Mouse (Mus musculus) testis, postnatal 14 days (tissue): ENCODE data around the gene E130114P18Rik.

Experiments
- DNase-seq: peaks from one replicate; pipeline ENCODE4 v3.0.0; 2021; ENCODE audit warnings: low spot score

E130114P18Rik gene

DNA sequence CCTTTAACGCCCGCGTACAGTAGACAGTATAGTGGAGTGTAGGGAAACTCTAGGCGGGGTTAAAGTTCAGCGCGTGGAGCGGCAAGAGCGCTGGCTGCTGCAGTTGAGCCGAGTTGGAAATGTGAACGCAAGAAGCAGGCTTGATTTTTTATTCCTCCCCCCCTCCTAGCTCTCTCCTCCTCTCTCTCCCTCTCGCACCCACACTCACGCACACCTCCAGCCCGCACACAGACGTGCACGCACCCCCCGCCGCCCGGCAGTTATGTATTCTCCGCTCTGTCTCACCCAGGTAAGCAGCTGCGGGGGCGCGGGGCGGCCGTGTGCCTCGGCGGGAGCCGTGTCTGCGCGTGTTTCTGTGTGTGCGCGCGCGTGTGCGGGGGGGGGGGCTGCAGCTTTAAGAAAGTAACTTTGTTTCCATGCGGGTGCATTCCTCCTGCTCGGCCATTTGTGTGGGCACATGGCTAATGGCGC is at the start of gene E130114P18Rik:
Gene E130114P18Rik (minus strand): TSS at position 373 of the 471 bp plus-strand sequence.
- peak; percentile 69 for DNase-seq

GRCm38 (mm10) chr4:97827115-97827514 is 49.2 kb upstream of the E130114P18Rik start:
- no peak for DNase-seq

- DNase-seq, result no peak
These were observed 48.0 kb upstream of the E130114P18Rik start for GRCm38 (mm10) chr4:97825841-97826240.

DNA sequence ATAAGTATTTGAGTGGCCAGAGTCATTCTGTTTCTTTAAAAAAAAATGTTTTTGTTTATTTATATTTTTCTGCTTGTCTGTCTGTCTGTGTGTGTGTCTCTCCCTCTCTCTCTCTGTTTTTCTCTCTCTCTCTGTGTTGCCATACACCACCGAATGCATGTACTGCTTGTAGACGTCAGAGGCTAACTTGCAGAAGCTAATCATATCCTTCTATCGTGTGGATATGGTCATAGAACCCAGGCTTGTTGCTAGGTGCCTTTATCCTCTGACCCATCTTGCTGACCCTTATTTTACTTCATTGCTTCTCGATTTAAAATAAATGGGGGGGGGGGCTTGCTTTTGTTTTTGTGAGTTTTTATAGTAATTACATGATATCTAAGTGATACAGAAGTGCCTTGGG is 47.6 kb upstream of the E130114P18Rik start:
- no peak for DNase-seq

DNA sequence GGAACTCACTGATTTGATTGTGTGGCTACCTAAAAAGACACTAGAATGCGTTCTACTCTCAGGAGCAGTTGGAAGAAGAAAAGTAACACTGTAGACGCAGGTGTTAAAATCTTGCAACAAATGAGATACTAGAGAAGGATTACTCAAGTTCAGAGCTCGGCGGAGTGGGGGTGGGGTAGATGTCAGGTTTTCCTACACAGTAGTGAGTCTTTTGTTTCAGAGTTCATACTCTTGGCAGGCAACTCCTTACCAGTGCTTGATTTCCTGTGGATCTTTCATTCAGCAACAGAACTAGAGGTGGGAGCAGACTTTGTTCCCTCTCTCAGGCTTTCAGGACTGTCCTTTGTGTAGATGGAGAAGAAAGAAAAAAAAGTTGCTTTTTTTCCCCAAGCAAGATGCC is 46.6 kb upstream of the E130114P18Rik start:
- peak; percentile 82 for DNase-seq

DNA sequence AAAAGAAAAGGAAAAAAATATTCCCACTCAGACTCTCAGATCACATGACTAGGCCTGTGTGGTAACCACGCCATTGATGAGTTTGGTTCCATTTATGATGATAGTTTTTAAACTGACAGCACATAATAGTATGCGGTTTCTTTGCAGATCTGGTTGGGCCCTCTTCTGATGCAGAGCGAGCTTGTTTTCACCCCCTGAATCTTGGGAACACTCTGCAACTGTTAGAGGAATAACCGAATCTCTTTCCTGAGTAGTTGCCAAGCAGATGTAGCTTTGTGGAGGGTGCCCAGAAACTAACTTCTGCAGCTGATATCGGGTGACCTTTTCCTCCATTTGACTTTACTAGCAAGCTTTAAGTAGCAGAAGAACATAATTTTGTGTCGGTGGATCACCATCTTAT is 45.6 kb upstream of the E130114P18Rik start:
- DNase-seq, result no peak

- DNase-seq, result no peak
These were observed 43.8 kb upstream of the E130114P18Rik start for GRCm38 (mm10) chr4:97821556-97822251.

GRCm38 (mm10) chr4:97820474-97821259 is 42.8 kb upstream of the E130114P18Rik start:
- no peak for DNase-seq

- DNase-seq, result no peak
These were observed 41.2 kb upstream of the E130114P18Rik start for GRCm38 (mm10) chr4:97819101-97819500.

DNA sequence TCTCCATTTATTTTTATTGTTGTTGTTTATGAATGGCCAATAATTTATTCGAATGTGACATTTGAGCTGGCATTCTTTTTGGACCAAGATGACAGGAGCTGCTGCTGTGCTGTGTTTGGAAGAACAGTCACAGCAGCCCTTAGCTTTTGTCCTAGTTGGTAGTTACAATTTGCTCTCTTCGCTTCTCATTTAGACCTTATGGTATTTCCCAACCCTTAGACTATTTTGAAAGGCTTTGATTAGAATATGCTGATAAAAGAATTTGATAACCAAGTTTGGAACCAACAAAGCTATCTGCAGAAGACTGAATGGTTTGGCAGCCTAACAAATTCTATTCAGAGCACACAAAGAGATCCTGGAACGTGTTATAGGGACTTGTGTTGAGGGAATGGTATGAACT is 40.6 kb upstream of the E130114P18Rik start:
- DNase-seq, result no peak

DNA sequence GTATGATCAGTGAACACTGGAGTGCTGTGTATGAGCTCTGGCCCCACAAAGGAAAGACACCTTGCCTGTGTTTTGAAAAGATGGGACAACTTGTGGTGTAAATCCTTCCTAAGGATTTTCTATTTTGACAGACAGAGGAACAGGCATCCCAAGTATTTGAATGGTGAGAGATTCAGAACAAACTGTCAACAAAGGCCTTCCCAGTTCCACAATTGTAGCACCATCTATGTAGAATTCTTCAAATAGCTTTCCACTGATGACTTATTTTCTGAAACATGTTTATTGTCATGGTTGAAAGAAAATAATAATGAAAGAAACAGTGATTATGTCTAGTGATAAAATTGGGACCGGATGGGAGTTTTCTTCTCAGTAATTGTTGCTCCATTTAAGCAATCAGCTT is 39.9 kb upstream of the E130114P18Rik start:
- DNase-seq, result no peak

- no peak for DNase-seq
These were observed 38.9 kb upstream of the E130114P18Rik start for GRCm38 (mm10) chr4:97816753-97817152.

GRCm38 (mm10) chr4:97816001-97816400 is 38.1 kb upstream of the E130114P18Rik start:
- no peak for DNase-seq

DNA sequence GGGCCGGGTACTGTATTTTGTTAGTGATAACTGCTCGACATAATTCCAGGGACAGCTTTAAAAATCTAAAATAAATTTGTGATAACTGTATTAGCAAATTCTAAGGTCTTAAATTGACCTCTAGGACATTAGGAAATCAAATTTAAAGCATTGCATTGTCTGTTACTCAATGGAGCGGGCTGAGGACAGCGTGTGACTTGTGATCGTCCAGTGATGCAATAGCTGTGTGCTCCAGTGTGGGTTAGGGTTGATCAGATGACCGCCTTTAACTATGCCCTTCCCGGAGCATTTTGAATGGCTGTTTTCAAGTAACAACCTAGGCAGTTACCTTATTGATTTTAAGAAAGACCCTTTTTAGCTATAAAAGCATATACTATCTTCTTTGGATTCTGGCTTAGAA is 36.6 kb upstream of the E130114P18Rik start:
- no peak for DNase-seq

GRCm38 (mm10) chr4:97813996-97814395 is 36.1 kb upstream of the E130114P18Rik start:
- DNase-seq, result no peak

DNA sequence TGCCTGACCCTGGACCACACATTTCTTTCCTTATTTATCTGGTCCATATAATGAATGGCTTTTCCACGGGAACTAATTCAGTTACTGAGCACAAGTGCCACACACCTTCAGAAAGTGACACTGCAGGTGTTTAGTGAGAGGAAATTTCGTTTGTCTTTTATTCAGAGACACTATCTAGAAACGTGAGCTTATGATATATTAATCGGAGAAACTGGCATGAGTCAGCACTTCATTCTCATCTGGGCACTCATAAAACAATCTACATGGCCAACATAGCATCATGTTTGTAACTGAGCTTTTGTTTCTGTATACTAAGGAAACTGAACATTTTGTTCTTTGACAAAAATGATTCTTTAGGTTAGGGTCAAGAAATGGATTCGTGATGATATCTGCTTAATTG is 35.2 kb upstream of the E130114P18Rik start:
- DNase-seq, result no peak

DNA sequence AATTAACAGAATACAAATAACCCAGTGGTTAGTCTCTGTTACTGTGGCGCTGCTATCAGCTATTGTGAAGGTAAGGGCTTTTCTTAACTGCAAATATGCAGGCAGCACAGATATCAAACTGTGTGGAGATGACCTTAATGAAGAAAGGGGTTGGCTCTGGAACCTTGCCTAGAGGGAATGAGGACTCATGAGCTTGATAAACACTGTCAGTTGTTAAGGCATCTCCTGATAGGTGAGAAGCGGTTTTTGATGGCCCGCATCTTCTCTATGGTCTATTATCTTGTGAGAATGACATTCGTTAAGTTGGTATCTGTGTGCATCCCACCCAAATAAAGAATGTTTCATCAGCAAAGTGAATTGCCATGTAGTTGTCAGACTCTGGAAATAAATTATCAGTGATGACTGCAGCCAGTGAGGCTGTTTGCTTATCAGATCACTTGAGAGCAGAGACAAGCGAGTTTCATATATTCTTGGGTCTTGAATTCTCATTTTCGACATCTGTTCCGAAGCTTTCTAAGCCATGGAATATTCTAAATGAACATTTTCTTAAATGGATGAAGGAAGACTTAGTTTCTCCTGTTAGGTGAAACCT is 32.6 kb upstream of the E130114P18Rik start:
- no peak for DNase-seq

GRCm38 (mm10) chr4:97809582-97810295 is 31.9 kb upstream of the E130114P18Rik start:
- no peak for DNase-seq

DNA sequence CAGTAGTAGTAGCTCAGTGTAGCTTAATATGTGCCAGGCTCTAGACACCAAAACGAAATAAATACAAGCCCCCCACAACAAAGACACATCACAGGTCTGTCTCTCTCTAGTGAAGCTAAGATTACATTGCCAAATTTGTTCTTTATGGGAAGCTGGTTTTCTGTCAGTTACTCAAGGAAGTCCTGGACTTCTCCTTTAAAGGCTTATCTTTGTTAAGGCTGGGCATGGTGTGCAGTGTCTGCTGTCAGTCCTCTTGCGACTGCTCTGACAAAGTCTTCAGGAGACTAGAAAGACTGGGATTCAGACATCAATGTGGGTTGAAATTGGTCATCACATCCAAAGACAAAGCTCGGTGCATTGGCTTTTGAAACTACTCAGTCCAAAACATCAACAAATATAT is 31.0 kb upstream of the E130114P18Rik start:
- DNase-seq, result no peak

GRCm38 (mm10) chr4:97806924-97807323 is 29.0 kb upstream of the E130114P18Rik start:
- DNase-seq, result no peak

DNA sequence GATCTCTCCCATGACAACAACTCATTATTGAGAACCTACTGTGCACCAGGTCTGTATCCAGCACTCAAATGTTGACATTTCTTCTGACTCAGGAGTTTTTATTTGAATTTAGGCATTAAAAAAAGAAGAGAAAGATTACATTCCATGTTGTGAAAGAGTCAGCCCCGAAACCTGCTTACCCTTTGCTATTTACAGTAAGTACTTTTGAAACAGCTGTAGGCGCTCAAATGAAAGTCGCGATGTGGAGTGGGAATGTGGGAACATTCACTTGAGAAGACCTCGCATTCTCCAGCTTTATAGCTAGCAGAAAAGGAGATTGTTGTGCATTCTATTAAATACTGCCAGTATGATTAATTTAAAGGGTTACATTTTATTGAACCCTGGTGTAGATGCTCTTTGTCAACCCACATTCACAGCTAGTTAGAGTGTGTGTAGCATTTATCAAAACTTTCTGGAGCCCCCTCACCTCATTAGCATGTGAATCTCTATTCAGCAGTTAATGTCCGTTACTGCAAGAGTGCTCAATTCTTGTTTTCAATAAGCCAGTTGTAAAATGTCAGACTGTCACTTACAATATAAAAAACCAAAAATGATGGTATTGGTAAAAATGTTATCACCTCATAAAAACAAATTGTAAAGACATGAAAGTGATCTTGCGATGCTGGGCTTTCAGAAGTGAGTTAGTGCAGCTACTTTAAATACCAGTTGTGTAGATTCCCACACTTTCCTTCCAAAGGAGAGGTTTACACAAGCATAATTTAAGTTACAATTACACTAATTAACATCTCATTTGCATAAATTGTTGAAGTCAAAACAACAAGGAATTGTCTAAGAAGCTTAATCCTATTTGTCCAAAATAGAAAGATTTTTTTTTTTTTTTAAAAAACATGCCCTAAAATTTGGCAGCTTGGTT is 28.3 kb upstream of the E130114P18Rik start:
- no peak for DNase-seq
